Mouse (Mus musculus): ENCODE results near the gene Gm7247. TPM values are rescaled to one million over a fixed set of nuclear protein-coding genes. Genes with fewer than 3 reads are reported as not detected.
A peak's percentile ranks its signal among the peaks of the same experiment; 100 is the strongest.
"Not testable (repeated sequence)": the region's sequence is repeated elsewhere in the genome, so short reads cannot be mapped to it uniquely, and the experiment has no call there.

Gene Gm7247
- polyA plus RNA-seq, 1 experiment: not detected

- no peaks in the 10 kb centered on the region for H3K36me3 ChIP-seq (replicated peaks; ENCODE audit: low read length)
- no peaks in the 10 kb centered on the region for H3K27me3 ChIP-seq (replicated peaks)
- H3K4me3 ChIP-seq (replicated peaks): no peak overlapping the region
- no peaks in the 10 kb centered on the region for H3K9me3 ChIP-seq
- no peaks in the 10 kb centered on the region for H3K4me1 ChIP-seq
- TF ChIP-seq FLI1 (IDR thresholded peaks at IDR 0.05; ENCODE audit: low read length) (no peak), GATA1 (IDR thresholded peaks at IDR 0.05; ENCODE audit: borderline replicate concordance, low read length) (no peak)
Observed at GRCm38 (mm10) chr14:51423885-51424284, 62.3 kb downstream of the Gm7247 start.

DNA sequence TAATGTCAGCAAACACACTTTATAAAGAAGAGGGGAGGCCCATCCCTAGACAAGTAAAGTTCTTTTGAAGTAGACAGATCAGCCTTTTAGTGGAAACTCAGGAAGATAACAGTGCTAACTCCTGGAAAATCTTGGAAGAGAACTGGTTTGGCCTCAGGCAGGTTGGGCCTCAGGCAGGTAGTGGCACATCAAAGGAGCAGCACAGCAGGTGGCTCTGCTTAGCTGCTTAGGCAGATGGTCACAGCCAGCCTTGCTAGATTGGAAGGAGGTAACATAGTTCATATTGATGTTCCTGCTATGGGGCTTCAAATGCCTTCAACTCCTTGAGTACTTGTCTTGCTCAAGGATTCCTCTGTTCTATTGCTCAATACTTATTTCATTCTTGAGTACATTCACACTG, 68.6 kb downstream of the Gm7247 start:
- not testable (repeated sequence) for H3K4me1 ChIP-seq; H3K36me3 ChIP-seq (replicated peaks; ENCODE audit: low read length); H3K27me3 ChIP-seq (replicated peaks); H3K9me3 ChIP-seq; H3K4me3 ChIP-seq (replicated peaks)

DNA sequence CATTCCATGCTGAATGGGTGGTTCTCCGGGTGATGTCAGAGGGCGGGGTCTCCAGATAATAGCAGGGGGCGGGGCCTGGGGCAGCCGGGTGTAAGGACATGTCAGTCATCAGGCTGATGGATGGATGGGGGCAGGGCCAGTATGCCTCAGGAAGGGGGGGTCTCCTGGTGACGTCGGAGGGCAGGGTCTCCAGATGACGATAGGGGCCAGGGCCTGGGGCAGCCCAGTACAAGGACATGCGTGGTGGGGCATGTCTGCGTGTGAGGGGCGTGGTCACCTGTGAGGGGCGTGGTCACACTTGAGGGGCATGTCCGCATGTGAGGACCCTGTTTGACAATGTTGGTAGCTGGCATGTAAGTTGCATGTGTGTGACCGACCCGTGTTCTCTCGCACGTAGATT, 73.0 kb downstream of the Gm7247 start:
- H3K36me3 ChIP-seq (replicated peaks; ENCODE audit: low read length): no peaks in the 10 kb centered on the region
- no peaks in the 10 kb centered on the region for H3K27me3 ChIP-seq (replicated peaks)
- no peak for TF ChIP-seq FLI1 (IDR thresholded peaks at IDR 0.05; ENCODE audit: low read length)
- no peaks in the 10 kb centered on the region; the same call in 1 of the 2 replicates for H3K4me1 ChIP-seq
- H3K9me3 ChIP-seq: peaks cover 23% of the 10 kb centered on the region
- H3K4me3 ChIP-seq (replicated peaks): peak overlapping the region; percentile 78

- TF ChIP-seq GATA1 (IDR thresholded peaks at IDR 0.05; ENCODE audit: borderline replicate concordance, low read length) (no peak), FLI1 (IDR thresholded peaks at IDR 0.05; ENCODE audit: low read length) (no peak)
- Histone ChIP-seq H3K9me3 (peaks cover 23% of the 10 kb centered on the region), H3K36me3 (replicated peaks; ENCODE audit: low read length) (no peaks in the 10 kb centered on the region), H3K4me1 (no peaks in the 10 kb centered on the region; the same call in 1 of the 2 replicates), H3K27me3 (replicated peaks) (no peaks in the 10 kb centered on the region), H3K4me3 (replicated peaks) (peak overlapping the region; percentile 78)
Observed at GRCm38 (mm10) chr14:51435020-51435419, 73.5 kb downstream of the Gm7247 start.

- Histone ChIP-seq H3K9me3 (peaks cover 23% of the 10 kb centered on the region), H3K4me3 (replicated peaks) (no peak overlapping the region), H3K4me1 (no peaks in the 10 kb centered on the region; the same call in 1 of the 2 replicates), H3K27me3 (replicated peaks) (no peaks in the 10 kb centered on the region), H3K36me3 (replicated peaks; ENCODE audit: low read length) (no peaks in the 10 kb centered on the region)
- TF ChIP-seq FLI1 (IDR thresholded peaks at IDR 0.05; ENCODE audit: low read length): no peak
- TF ChIP-seq GATA1 (IDR thresholded peaks at IDR 0.05; ENCODE audit: borderline replicate concordance, low read length): no peak
Observed at GRCm38 (mm10) chr14:51438955-51439354, 77.4 kb downstream of the Gm7247 start.

DNA sequence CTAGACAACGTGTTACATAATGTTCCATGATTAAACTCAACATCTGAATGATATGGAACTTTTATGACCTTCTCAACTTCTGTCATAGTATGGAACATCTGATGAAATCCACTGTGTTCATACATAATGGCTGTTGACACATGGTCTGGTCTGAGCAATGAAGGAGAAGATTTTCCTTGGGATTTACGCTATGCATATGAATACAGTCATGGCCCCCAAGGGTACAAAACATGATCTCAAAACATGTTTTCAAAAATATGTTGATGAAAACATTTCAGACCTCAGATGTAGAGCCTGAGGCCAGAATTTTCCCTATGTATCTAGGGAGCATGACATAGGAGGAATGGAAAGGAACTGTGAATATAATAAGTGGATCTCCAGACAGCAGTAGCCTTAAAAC, 90.0 kb downstream of the Gm7247 start, which contains the start of gene Vmn2r89:
Gene Vmn2r89 (plus strand): TSS at position 301 of the 400 bp plus-strand sequence.
- H3K27me3 ChIP-seq (replicated peaks); H3K4me3 ChIP-seq (replicated peaks); H3K9me3 ChIP-seq; H3K36me3 ChIP-seq (replicated peaks; ENCODE audit: low read length); H3K4me1 ChIP-seq: not testable (repeated sequence)

- not testable (repeated sequence) for H3K9me3 ChIP-seq; H3K4me1 ChIP-seq; H3K27me3 ChIP-seq (replicated peaks); H3K4me3 ChIP-seq (replicated peaks); H3K36me3 ChIP-seq (replicated peaks; ENCODE audit: low read length)
Observed at GRCm38 (mm10) chr14:51480278-51480677, 118.7 kb downstream of the Gm7247 start.

- H3K27me3 ChIP-seq (replicated peaks); H3K36me3 ChIP-seq (replicated peaks; ENCODE audit: low read length); H3K4me3 ChIP-seq (replicated peaks); H3K4me1 ChIP-seq; H3K9me3 ChIP-seq: not testable (repeated sequence)
Observed at GRCm38 (mm10) chr14:51481332-51482015, 119.9 kb downstream of the Gm7247 start.

DNA sequence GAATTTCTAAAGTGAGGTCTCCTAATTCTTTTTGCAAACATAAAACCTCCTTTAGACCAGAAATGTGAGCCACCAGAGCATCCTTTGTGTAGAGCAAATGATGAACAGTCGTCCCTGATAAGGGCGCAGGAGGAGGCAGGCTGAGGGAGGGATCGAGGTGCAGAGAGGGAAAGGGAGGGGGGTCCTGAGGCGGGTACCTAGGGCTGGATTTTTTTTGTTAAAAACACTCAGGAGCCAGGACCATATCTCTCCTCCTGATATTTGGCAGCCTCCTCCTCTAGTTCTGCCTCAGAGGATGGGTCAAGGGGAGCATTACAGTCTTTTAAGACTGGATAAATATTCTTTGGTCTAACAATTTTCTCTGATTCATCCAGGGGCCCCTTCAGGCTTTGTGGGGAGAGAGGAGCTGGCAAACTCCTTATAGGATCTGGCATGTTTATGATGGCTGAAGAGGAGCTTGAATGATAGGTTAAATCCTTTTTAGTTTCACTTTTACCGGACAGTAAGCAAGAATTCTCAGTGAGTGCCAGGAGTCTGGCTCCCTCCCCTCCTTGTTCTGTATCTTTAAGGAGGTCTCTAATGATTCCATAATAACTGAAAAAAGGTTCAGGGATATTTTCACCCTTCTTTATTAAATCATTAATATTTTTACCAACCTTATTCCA, 120.6 kb downstream of the Gm7247 start:
- no peaks in the 10 kb centered on the region for H3K4me1 ChIP-seq
- no peaks in the 10 kb centered on the region for H3K27me3 ChIP-seq (replicated peaks)
- no peaks in the 10 kb centered on the region for H3K36me3 ChIP-seq (replicated peaks; ENCODE audit: low read length)
- H3K9me3 ChIP-seq: no peaks in the 10 kb centered on the region
- H3K4me3 ChIP-seq (replicated peaks): peak overlapping the region; percentile 75
- TF ChIP-seq GATA1 (IDR thresholded peaks at IDR 0.05; ENCODE audit: borderline replicate concordance, low read length): no peak
- no peak for TF ChIP-seq FLI1 (IDR thresholded peaks at IDR 0.05; ENCODE audit: low read length)

GRCm38 (mm10) chr14:51482971-51483381, 121.4 kb downstream of the Gm7247 start:
- H3K9me3 ChIP-seq; H3K4me1 ChIP-seq; H3K36me3 ChIP-seq (replicated peaks; ENCODE audit: low read length); H3K27me3 ChIP-seq (replicated peaks): not testable (repeated sequence)
- H3K4me3 ChIP-seq (replicated peaks): peak overlapping the region; percentile 72

DNA sequence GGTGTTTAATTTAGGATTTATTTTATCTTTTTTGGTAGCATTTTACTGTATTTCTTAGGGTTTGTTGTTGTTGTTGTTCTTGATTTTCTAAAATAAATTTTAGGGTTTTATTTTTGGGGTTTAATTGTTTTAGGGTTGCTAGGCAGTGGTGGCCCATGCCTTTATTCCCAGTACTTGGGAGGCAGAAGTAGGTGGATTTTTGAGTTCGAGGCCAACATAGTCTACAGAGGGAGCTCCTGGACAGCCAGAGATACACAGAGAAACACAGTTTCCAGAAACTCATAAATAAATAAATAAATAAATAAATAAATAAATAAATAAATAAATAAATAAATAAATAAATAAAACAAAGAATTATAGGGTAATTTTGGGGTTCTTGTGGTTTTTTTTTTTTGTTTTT, 122.1 kb downstream of the Gm7247 start:
- TF ChIP-seq GATA1 (IDR thresholded peaks at IDR 0.05; ENCODE audit: borderline replicate concordance, low read length) (no peak), FLI1 (IDR thresholded peaks at IDR 0.05; ENCODE audit: low read length) (no peak)
- Histone ChIP-seq H3K4me3 (replicated peaks) (no peak overlapping the region), H3K4me1 (no peaks in the 10 kb centered on the region), H3K9me3 (no peaks in the 10 kb centered on the region), H3K27me3 (replicated peaks) (no peaks in the 10 kb centered on the region), H3K36me3 (replicated peaks; ENCODE audit: low read length) (no peaks in the 10 kb centered on the region)
